Mouse (Mus musculus): ENCODE measurements around the gene Mthfsl.
A peak's percentile ranks its signal among the peaks of the same experiment; 100 is the strongest.
"Not testable (repeated sequence)": the region's sequence is repeated elsewhere in the genome, so short reads cannot be mapped to it uniquely, and the experiment has no call there.

Mthfsl gene

GRCm38 (mm10) chr9:88686719-88687118 is 33.4 kb downstream of the Mthfsl start:
- peak; percentile 20 to 28 for DNase-seq

DNA sequence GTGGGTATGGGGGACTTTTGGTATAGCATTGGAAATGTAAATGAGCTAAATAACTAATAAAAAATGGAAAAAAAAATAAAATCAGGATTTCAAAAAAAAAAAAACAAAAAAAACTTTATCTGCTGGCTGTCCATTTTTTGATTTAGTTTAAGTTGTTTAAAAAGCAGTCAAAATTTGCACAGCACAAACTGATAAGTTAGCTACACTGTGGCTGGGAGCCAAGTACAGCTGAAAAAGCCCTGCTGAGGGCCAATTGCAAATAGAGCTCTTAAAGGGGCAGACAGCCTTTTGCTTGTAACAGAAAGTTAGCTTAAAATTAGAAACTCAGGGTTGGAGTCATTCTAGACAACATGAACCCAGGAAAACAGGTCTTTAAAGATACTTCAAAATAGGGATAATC is 61.8 kb downstream of the Mthfsl start:
- not testable (repeated sequence) for DNase-seq

- DNase-seq, result not testable (repeated sequence)
These were observed 69.4 kb downstream of the Mthfsl start for GRCm38 (mm10) chr9:88650742-88651141.

All from cerebellum, adult 18-20 months (tissue).